Mouse (Mus musculus) adipocyte (in vitro differentiated cells): ENCODE results near the gene Cacna1g.

Source experiments
- DNase-seq: peaks from one replicate; pipeline ENCODE4 v3.0.0-alpha.2; 2016; ENCODE audit warnings: low spot score

Gene Cacna1g

GRCm38 (mm10) chr11:94473707-94474543 lies at the start of gene Cacna1g:
Cacna1g (minus strand) TSS chr11:94474198.
- DNase-seq, result peak; percentile 85

- no peak for DNase-seq
Observed at GRCm38 (mm10) chr11:94521219-94521843, 47.3 kb upstream of the Cacna1g start, which contains the start of gene Mycbpap. Mycbpap (minus strand) TSS chr11:94521742.

- DNase-seq, result no peak
Observed at GRCm38 (mm10) chr11:94513452-94513851, 39.5 kb upstream of the Cacna1g start.

- no peak for DNase-seq
Observed at GRCm38 (mm10) chr11:94508976-94509375, 35.0 kb upstream of the Cacna1g start.

- no peak for DNase-seq
Observed at GRCm38 (mm10) chr11:94501482-94501881, 27.5 kb upstream of the Cacna1g start.

GRCm38 (mm10) chr11:94500362-94500761 lies 26.4 kb upstream of the Cacna1g start:
- DNase-seq, result no peak

GRCm38 (mm10) chr11:94499661-94500152 lies 25.7 kb upstream of the Cacna1g start, which contains the start of gene Epn3:
Epn3 (minus strand) TSS chr11:94499974.
- no peak for DNase-seq

- DNase-seq, result no peak
Observed at GRCm38 (mm10) chr11:94499035-94499434, 25.0 kb upstream of the Cacna1g start.

GRCm38 (mm10) chr11:94498093-94498996 lies 24.3 kb upstream of the Cacna1g start:
- no peak for DNase-seq

GRCm38 (mm10) chr11:94495415-94495814 lies 21.4 kb upstream of the Cacna1g start:
- no peak for DNase-seq

- no peak for DNase-seq
Observed at GRCm38 (mm10) chr11:94491749-94492099, 17.7 kb upstream of the Cacna1g start.

- DNase-seq, result no peak
Observed at GRCm38 (mm10) chr11:94491035-94491748, 17.2 kb upstream of the Cacna1g start.

- no peak for DNase-seq
Observed at GRCm38 (mm10) chr11:94489745-94490144, 15.7 kb upstream of the Cacna1g start.

GRCm38 (mm10) chr11:94488767-94489533 lies 15.0 kb upstream of the Cacna1g start:
- no peak for DNase-seq

- DNase-seq, result peak; percentile 55
Observed at GRCm38 (mm10) chr11:94486001-94486400, 12.0 kb upstream of the Cacna1g start, which contains the start of gene Spata20. Spata20 (minus strand) TSS chr11:94486179.

- DNase-seq, result no peak
Observed at GRCm38 (mm10) chr11:94485223-94485622, 11.2 kb upstream of the Cacna1g start.

- no peak for DNase-seq
Observed at GRCm38 (mm10) chr11:94484636-94485035, 10.6 kb upstream of the Cacna1g start.

GRCm38 (mm10) chr11:94483921-94484320 lies 9.9 kb upstream of the Cacna1g start:
- DNase-seq, result no peak

GRCm38 (mm10) chr11:94483436-94483835 lies 9.4 kb upstream of the Cacna1g start:
- DNase-seq, result no peak

GRCm38 (mm10) chr11:94482738-94483137 lies 8.7 kb upstream of the Cacna1g start:
- DNase-seq, result no peak

- no peak for DNase-seq
Observed at GRCm38 (mm10) chr11:94481963-94482362, 8.0 kb upstream of the Cacna1g start.
